Mouse (Mus musculus): ENCODE data around the gene Lrrc74b. TPM values are rescaled to one million over a fixed set of nuclear protein-coding genes. Genes with fewer than 3 reads are reported as not detected.

Lrrc74b gene
- total RNA-seq (2014; rRNA removed) (2.3 and 2.4 TPM in 2 replicates), polyA plus RNA-seq (2015; fragmentation: Nextera tagmentation; extraction: Ambion mirVana) (2.0 and 2.1 TPM in 2 replicates)

- ATAC-seq (peak; percentile 87), DNase-seq (ENCODE audit: low spot score) (peak; percentile 83)
- Histone ChIP-seq H3K36me3 (ENCODE audit: insufficient read depth, low read length) (no peaks in the 10 kb centered on the region), H3K4me2 (ENCODE audit: low read depth, low read length) (peak within 1 kb of the TSS; percentile 51), H3K9ac (replicated peaks; ENCODE audit: low read length) (peak within 1 kb of the TSS; percentile 35), H3K27ac (peak within 1 kb of the TSS; percentile 64), H3K4me3 (ENCODE audit: low read length) (peak within 1 kb of the TSS; percentile 23), H3K27me3 (ENCODE audit: insufficient read depth, low read length) (no peaks in the 10 kb centered on the region), H3K4me1 (ENCODE audit: insufficient read depth, low read length) (peaks cover 16% of the 10 kb centered on the region; the same call in 1 of the 2 replicates), H3K9me3 (ENCODE audit: low read length) (no peaks in the 10 kb centered on the region)
- peak; percentile 38 for TF ChIP-seq CTCF (IDR thresholded peaks at IDR 0.05; ENCODE audit: low read depth)
- WGBS: 1% methylated on average over 22 of the region's 22 CpGs
Observed at GRCm38 (mm10) chr16:17561128-17561750, at the start of gene Lrrc74b. TSS of gene Lrrc74b (minus strand) at chr16:17561247.

- TF ChIP-seq CTCF (IDR thresholded peaks at IDR 0.05; ENCODE audit: low read depth): no peak
- 71% methylated on average over 5 of the region's 5 CpGs for WGBS
- Histone ChIP-seq H3K4me3 (ENCODE audit: low read length) (no peak overlapping the region), H3K9ac (replicated peaks; ENCODE audit: low read length) (no peak overlapping the region), H3K4me1 (ENCODE audit: insufficient read depth, low read length) (no peaks in the 10 kb centered on the region), H3K4me2 (ENCODE audit: low read depth, low read length) (no peak overlapping the region), H3K27me3 (ENCODE audit: insufficient read depth, low read length) (no peaks in the 10 kb centered on the region), H3K27ac (no peak overlapping the region), H3K9me3 (ENCODE audit: low read length) (no peaks in the 10 kb centered on the region), H3K36me3 (ENCODE audit: insufficient read depth, low read length) (no peaks in the 10 kb centered on the region)
- ATAC-seq (no peak), DNase-seq (ENCODE audit: low spot score) (no peak)
Observed at GRCm38 (mm10) chr16:17605684-17606083, 44.6 kb upstream of the Lrrc74b start.

- TF ChIP-seq CTCF (IDR thresholded peaks at IDR 0.05; ENCODE audit: low read depth): no peak
- H3K27ac ChIP-seq: no peak overlapping the region
- no peak for ATAC-seq
- no peaks in the 10 kb centered on the region for H3K4me1 ChIP-seq (ENCODE audit: insufficient read depth, low read length)
- no peak overlapping the region for H3K4me2 ChIP-seq (ENCODE audit: low read depth, low read length)
- DNase-seq (ENCODE audit: low spot score): peak; percentile 32
- H3K36me3 ChIP-seq (ENCODE audit: insufficient read depth, low read length): no peaks in the 10 kb centered on the region
- WGBS: 37% methylated on average over 4 of the region's 4 CpGs
- H3K9ac ChIP-seq (replicated peaks; ENCODE audit: low read length): no peak overlapping the region
- H3K4me3 ChIP-seq (ENCODE audit: low read length): no peak overlapping the region
- H3K9me3 ChIP-seq (ENCODE audit: low read length): no peaks in the 10 kb centered on the region
- no peaks in the 10 kb centered on the region for H3K27me3 ChIP-seq (ENCODE audit: insufficient read depth, low read length)
Observed at GRCm38 (mm10) chr16:17604941-17605340, 43.9 kb upstream of the Lrrc74b start.

- H3K4me1 ChIP-seq (ENCODE audit: insufficient read depth, low read length): no peaks in the 10 kb centered on the region
- no peak for ATAC-seq
- 68% methylated on average over 3 of the region's 3 CpGs for WGBS
- H3K4me3 ChIP-seq (ENCODE audit: low read length): no peak overlapping the region
- H3K9ac ChIP-seq (replicated peaks; ENCODE audit: low read length): no peak overlapping the region
- H3K4me2 ChIP-seq (ENCODE audit: low read depth, low read length): no peak overlapping the region
- H3K36me3 ChIP-seq (ENCODE audit: insufficient read depth, low read length): no peaks in the 10 kb centered on the region
- DNase-seq (ENCODE audit: low spot score): no peak
- peak; percentile 36 for TF ChIP-seq CTCF (IDR thresholded peaks at IDR 0.05; ENCODE audit: low read depth)
- H3K27ac ChIP-seq: no peak overlapping the region
- no peaks in the 10 kb centered on the region for H3K9me3 ChIP-seq (ENCODE audit: low read length)
- H3K27me3 ChIP-seq (ENCODE audit: insufficient read depth, low read length): no peaks in the 10 kb centered on the region
Observed at GRCm38 (mm10) chr16:17600944-17601562, 40.0 kb upstream of the Lrrc74b start.

GRCm38 (mm10) chr16:17590731-17591130, 29.7 kb upstream of the Lrrc74b start:
- no peak overlapping the region for H3K4me2 ChIP-seq (ENCODE audit: low read depth, low read length)
- no peak for DNase-seq (ENCODE audit: low spot score)
- no peak overlapping the region for H3K27ac ChIP-seq
- H3K9me3 ChIP-seq (ENCODE audit: low read length): no peaks in the 10 kb centered on the region
- no peak overlapping the region for H3K4me3 ChIP-seq (ENCODE audit: low read length)
- ATAC-seq: no peak
- no peaks in the 10 kb centered on the region for H3K27me3 ChIP-seq (ENCODE audit: insufficient read depth, low read length)
- H3K9ac ChIP-seq (replicated peaks; ENCODE audit: low read length): no peak overlapping the region
- no peak for TF ChIP-seq CTCF (IDR thresholded peaks at IDR 0.05; ENCODE audit: low read depth)
- no peaks in the 10 kb centered on the region for H3K4me1 ChIP-seq (ENCODE audit: insufficient read depth, low read length)
- H3K36me3 ChIP-seq (ENCODE audit: insufficient read depth, low read length): no peaks in the 10 kb centered on the region
- whole genome bisulfite sequencing: 50% methylated on average over 2 of the region's 2 CpGs

- no peaks in the 10 kb centered on the region for H3K36me3 ChIP-seq (ENCODE audit: insufficient read depth, low read length)
- no peak overlapping the region for H3K4me3 ChIP-seq (ENCODE audit: low read length)
- ATAC-seq (no peak), DNase-seq (ENCODE audit: low spot score) (no peak)
- WGBS: 82% methylated on average over 7 of the region's 7 CpGs
- H3K4me1 ChIP-seq (ENCODE audit: insufficient read depth, low read length): no peaks in the 10 kb centered on the region
- no peak overlapping the region for H3K9ac ChIP-seq (replicated peaks; ENCODE audit: low read length)
- TF ChIP-seq CTCF (IDR thresholded peaks at IDR 0.05; ENCODE audit: low read depth): no peak
- H3K4me2 ChIP-seq (ENCODE audit: low read depth, low read length): no peak overlapping the region
- no peak overlapping the region for H3K27ac ChIP-seq
- no peaks in the 10 kb centered on the region for H3K27me3 ChIP-seq (ENCODE audit: insufficient read depth, low read length)
- no peaks in the 10 kb centered on the region for H3K9me3 ChIP-seq (ENCODE audit: low read length)
Observed at GRCm38 (mm10) chr16:17584555-17584954, 23.5 kb upstream of the Lrrc74b start.

- peak; percentile 62 for TF ChIP-seq CTCF (IDR thresholded peaks at IDR 0.05; ENCODE audit: low read depth)
- H3K9me3 ChIP-seq (ENCODE audit: low read length): no peaks in the 10 kb centered on the region
- H3K27ac ChIP-seq: no peak within 1 kb of the TSS
- DNase-seq (ENCODE audit: low spot score) (peak; percentile 40), ATAC-seq (no peak)
- H3K4me2 ChIP-seq (ENCODE audit: low read depth, low read length): no peak within 1 kb of the TSS
- no peaks in the 10 kb centered on the region for H3K27me3 ChIP-seq (ENCODE audit: insufficient read depth, low read length)
- no peak within 1 kb of the TSS for H3K4me3 ChIP-seq (ENCODE audit: low read length)
- WGBS: 17% methylated on average over 8 of the region's 8 CpGs
- no peaks in the 10 kb centered on the region for H3K4me1 ChIP-seq (ENCODE audit: insufficient read depth, low read length)
- H3K9ac ChIP-seq (replicated peaks; ENCODE audit: low read length): no peak within 1 kb of the TSS
- H3K36me3 ChIP-seq (ENCODE audit: insufficient read depth, low read length): no peaks in the 10 kb centered on the region
Observed at GRCm38 (mm10) chr16:17583064-17583463, 22.0 kb upstream of the Lrrc74b start, which contains the start of gene Slc7a4. TSS of gene Slc7a4 (minus strand) at chr16:17583214.
